Mouse (Mus musculus) thymus, adult 2 months (tissue): Measurements from ENCODE around the gene Sat2.

Source experiments
- CTCF ChIP-seq: fragments of 200-500 bp; IDR thresholded peaks from 2 replicates; pipeline ENCODE4 v1.5.1; 2012; ENCODE audit warnings: mild to moderate bottlenecking, control low read depth, low read length, moderate library complexity, borderline replicate concordance; ENCODE audit not compliant: control insufficient read depth, poor library complexity, insufficient read depth; ENCODE audit errors: extremely low read depth
- POLR2A ChIP-seq: fragments of 200-500 bp; IDR thresholded peaks from 2 replicates; pipeline ENCODE4 v1.6.1; 2012; ENCODE audit warnings: mild to moderate bottlenecking, low read length, control low read depth, moderate library complexity; ENCODE audit not compliant: control insufficient read depth, poor library complexity, insufficient read depth; ENCODE audit errors: extremely low read depth

DNA sequence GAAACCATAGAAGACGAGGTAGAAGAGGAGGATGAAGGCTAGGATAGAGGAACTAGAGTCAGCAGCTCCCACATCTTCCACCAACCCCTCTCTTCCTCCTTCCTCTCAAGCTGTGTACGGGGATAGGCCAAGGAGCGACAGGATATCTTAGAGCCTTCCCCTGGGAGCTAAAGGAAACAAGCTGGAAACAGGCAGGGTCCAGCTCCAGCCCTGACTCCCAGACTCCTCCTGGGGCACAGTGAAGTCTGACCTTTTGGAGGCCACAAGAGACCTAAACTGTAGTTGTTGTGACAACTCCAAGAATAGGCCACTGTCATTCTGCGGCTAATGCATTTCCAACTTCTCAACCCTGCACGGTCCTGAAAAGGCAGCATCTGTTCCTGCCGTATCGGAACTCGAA lies 18.3 kb upstream of the Sat2 start:
- TF ChIP-seq POLR2A (no peak), CTCF (no peak)
